Mouse (Mus musculus) lung, adult 2 months (tissue): ENCODE measurements around the gene Stab2. TPM values are rescaled to one million over a fixed set of nuclear protein-coding genes. Genes with fewer than 3 reads are reported as not detected.

Experiments
- DNase-seq: peaks from one replicate; pipeline ENCODE4 v3.0.0; 2022
- H3K4me1 ChIP-seq: fragments of 200-500 bp; 2 replicates; pipeline ENCODE4 v1.6.1; 2011; ENCODE audit warnings: low read length; ENCODE audit not compliant: control insufficient read depth, insufficient read depth
- H3K4me3 ChIP-seq: fragments of 200-500 bp; replicated peaks from 2 replicates; pipeline ENCODE3; 2011; ENCODE audit warnings: low read depth, mild to moderate bottlenecking, control low read depth, low read length; ENCODE audit errors: extremely low read depth
- CTCF ChIP-seq: fragments of 200-500 bp; IDR thresholded peaks from 2 replicates; pipeline ENCODE4 v1.5.1; 2011; ENCODE audit warnings: mild to moderate bottlenecking, low read length, control low read depth; ENCODE audit not compliant: insufficient read depth
- POLR2A ChIP-seq: fragments of 200-500 bp; IDR thresholded peaks from 2 replicates; pipeline ENCODE4 v1.6.1; 2011; ENCODE audit warnings: low read depth, mild to moderate bottlenecking, control low read depth, low read length, borderline replicate concordance; ENCODE audit errors: extremely low read depth
- WGBS: fragments of 180-500 bp; shearing (Covaris S2); methylation state at CpG from one replicate; pipeline ENCODE4 v1.1.7; 2018; 5-methylcytosine and 5-hydroxymethylcytosine counted together
- polyA plus RNA-seq: library from polyadenylated mRNA; depleted of rRNA; stranded (reverse); fragments of >200 nt; gene quantifications from 2 replicates; pipeline ENCODE4 v1.2.3, GENCODE M21; 2012

Gene Stab2
- polyA plus RNA-seq, 1 experiment = 0.88 TPM

DNA sequence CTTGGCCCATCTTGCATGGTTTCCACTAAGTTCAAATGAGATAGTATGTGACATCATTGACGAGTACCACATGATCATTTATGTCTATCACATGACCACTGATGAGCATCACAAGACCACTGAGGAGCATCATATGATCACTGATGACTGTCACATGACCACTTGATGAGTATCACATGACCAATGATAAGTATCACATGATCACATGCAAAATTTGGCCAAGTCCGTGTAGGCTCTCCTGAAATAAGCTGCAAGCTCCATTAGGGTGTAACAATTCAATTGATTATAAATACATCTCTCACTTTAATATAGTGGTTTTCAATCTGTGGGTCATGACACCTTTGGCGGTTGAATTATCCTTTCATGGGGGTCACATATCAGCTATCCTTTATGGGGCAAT, 52.5 kb downstream of the Stab2 start:
- no peak for TF ChIP-seq POLR2A
- TF ChIP-seq CTCF = no peak
- DNase-seq = no peak
- Histone ChIP-seq H3K4me1 (no peaks in the 10 kb centered on the region), H3K4me3 (no peak overlapping the region)
- 93% methylated on average over 3 of the region's 3 CpGs for WGBS

DNA sequence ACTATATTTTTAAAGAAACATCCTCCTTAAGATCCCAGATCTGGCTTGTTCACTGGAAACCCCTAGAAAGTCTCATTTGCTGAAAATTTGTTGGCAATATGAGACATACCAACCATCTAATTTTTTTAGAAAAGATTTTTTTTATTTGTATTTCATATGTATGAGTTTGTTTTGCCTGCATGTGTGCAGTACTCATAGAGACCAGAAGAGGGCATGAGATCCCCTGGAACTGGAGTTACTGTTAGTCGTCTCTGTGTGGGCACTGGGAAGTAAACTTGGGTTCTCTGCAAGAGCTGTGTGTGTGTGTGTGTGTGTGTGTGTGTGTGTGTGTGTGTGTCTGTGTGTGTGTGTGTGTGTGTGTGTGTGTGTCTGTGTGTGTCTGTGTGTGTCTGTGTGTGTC, 55.1 kb downstream of the Stab2 start:
- Histone ChIP-seq H3K4me1 (no peaks in the 10 kb centered on the region), H3K4me3 (no peak overlapping the region)
- TF ChIP-seq POLR2A (no peak), CTCF (no peak)
- 65% methylated on average over 1 of the region's 1 CpGs for WGBS
- no peak for DNase-seq

DNA sequence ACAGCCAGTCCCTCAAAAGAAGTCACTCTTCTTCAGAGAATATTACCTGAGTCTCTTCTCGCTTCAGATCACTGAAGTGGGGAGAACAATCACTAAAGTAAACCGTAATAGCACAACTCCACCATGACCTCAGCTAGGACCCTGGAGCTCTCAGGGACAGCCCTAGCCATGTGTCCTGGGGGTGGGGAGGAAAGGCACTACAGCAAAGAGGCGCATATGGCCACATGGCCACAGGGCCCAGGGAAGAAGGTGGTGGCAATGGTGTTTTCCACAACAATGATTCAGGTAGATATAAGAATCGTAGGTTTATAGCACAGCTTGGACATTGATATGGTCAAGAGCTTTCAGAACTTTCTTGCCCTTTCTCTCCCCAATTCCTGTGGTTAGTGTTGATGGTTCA, 57.0 kb downstream of the Stab2 start:
- DNase-seq = no peak
- 86% methylated on average over 4 of the region's 4 CpGs for WGBS
- H3K4me1 ChIP-seq = no peaks in the 10 kb centered on the region
- TF ChIP-seq POLR2A (no peak), CTCF (no peak)
- no peak overlapping the region for H3K4me3 ChIP-seq

DNA sequence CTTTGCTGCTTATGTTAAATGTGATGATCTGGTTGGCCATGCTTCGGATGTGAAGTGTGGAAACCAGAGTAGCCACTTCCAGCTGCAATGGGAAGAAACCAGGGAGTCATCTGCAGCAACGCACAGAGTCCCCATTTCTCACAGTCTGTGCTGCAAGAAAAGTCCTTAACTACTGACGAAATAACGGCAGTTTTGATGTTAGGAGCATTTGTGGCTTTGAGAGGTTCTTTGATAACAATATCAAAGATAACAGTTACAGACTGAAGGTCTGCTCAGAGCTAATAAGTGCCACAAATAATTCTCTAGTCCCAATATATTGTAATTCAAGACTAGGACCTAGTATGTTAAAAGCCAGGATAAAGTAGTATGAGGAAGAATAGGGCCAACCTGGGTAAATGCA, 57.9 kb downstream of the Stab2 start:
- no peak for TF ChIP-seq POLR2A
- no peak for TF ChIP-seq CTCF
- H3K4me1 ChIP-seq = no peaks in the 10 kb centered on the region
- H3K4me3 ChIP-seq = no peak overlapping the region
- no peak for DNase-seq
- WGBS = 75% methylated on average over 4 of the region's 4 CpGs

DNA sequence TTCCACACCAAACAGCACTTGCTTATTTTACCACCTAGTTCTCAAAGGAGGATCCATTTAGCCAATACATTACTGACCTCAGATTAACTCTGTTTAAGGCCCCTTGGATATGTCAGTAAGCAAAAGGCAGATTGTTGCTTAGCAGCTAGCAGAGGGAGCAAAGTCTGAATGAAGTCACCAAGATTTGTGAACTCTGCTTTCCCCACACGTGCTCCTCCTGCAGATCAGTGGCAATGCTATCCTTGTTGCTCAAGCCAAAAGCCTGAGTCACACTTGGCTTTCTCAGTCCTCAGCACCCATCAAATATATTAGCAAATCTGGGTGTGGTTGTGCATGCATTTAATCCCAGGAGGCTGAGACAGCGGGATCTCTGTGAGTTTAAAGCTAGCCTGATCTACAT, 60.3 kb downstream of the Stab2 start:
- H3K4me3 ChIP-seq = no peak overlapping the region

DNA sequence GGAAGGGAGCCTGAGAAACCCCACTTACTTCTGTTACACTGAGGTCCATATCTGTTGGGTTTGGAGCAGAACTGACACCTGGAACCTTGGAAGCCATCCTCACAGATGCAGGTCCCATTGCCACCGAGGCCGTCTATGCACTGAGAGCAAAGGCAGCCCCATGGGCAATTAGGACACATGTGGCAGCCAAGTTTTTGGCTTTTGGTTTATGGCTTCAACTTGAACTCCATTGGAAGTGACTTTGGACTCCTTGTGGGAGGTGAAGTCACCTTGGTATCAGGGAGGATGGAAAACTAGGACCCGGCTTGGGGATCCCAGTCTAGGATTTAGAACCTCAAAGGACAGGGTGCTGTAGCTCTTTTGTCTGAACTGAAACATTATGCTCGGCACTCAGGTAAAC, 67.2 kb downstream of the Stab2 start:
- H3K4me3 ChIP-seq = no peak overlapping the region
- WGBS = 95% methylated on average over 4 of the region's 4 CpGs
- TF ChIP-seq CTCF = no peak
- no peak for TF ChIP-seq POLR2A
- no peak for DNase-seq
- H3K4me1 ChIP-seq = no peaks in the 10 kb centered on the region

More for the DNA sequence above, 60.3 kb downstream of the Stab2 start:
- no peak for TF ChIP-seq CTCF
- TF ChIP-seq POLR2A = no peak
- DNase-seq = no peak
- no peaks in the 10 kb centered on the region for H3K4me1 ChIP-seq
- WGBS = 62% methylated on average over 2 of the region's 2 CpGs

DNA sequence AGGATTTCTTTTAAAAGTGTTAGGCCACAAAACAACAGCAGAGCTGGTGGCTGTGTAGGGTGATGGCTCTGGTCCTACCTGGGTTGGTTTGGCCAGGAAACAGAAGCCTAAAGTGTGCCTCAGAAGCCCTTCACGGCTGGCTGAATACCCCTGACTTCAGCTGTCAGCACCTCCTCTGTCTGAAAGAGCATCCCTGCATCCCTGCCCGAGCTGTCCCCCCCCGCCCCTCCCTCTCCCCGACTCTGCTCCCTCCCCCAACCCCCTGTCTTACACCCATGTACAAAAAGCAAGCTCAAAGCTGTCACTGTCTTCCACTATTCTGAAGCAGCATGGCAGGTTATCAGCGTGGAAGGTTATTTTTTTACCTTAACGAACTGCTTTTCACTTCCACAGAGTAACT, 73.4 kb downstream of the Stab2 start:
- H3K4me1 ChIP-seq = 0 out of 2 replicates have a peak, but pooled peaks cover 2% of the 10 kb centered on the region
- TF ChIP-seq POLR2A (no peak), CTCF (no peak)
- 47% methylated on average over 6 of the region's 6 CpGs for WGBS
- no peak overlapping the region for H3K4me3 ChIP-seq
- DNase-seq = no peak

DNA sequence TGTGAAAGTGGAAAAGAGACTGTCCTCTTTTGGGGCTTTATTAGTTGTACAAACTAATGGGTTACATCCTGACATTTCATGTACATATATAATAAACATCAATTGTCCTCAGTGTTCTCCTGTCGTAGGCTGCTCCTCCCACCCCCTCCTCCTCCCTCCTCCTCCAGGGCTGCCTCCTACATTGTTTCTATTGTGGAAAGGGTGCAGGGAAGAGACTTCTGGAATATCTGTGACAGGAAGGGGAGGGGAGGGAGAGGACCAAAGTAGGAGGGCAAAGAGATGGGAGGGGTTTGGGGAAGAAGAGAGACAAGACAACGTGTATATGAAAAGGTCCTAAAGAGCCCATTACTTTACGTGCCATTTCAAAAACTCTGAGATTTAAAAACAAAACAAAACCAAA, 73.9 kb downstream of the Stab2 start:
- Histone ChIP-seq H3K4me3 (no peak overlapping the region), H3K4me1 (0 out of 2 replicates have a peak, but pooled peaks cover 2% of the 10 kb centered on the region)
- no peak for TF ChIP-seq CTCF
- no peak for TF ChIP-seq POLR2A
- no peak for DNase-seq
- 19% methylated on average over 3 of the region's 3 CpGs for WGBS

DNA sequence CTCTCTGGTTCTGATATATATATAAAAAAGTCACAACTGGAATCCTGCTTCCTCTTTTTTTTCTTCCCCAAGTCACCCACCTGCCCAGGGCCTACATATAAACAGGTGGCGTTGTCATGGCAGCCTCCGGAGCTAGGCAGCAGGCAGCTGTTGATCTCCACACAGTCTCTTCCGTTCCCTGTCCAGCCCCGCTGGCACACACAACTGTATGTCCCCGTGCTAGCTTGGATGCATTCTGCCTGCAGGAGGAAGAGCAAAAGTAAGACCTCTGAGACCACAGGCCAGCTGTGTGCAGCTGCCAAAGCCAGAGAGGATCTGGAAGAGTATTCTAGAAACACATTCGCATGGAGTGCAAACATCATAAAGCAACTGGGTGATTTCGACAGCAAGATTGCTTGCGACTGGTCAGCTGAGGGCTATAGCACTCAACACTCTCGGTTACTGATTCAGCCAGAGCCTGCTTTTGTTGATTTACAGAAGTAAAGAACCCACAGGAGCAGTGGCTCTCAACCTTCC, 74.6 kb downstream of the Stab2 start:
- 32% methylated on average over 9 of the region's 9 CpGs for WGBS
- no peak for TF ChIP-seq CTCF
- no peak for TF ChIP-seq POLR2A
- Histone ChIP-seq H3K4me1 (0 out of 2 replicates have a peak, but pooled peaks cover 2% of the 10 kb centered on the region), H3K4me3 (no peak overlapping the region)
- peak; percentile 12 for DNase-seq

DNA sequence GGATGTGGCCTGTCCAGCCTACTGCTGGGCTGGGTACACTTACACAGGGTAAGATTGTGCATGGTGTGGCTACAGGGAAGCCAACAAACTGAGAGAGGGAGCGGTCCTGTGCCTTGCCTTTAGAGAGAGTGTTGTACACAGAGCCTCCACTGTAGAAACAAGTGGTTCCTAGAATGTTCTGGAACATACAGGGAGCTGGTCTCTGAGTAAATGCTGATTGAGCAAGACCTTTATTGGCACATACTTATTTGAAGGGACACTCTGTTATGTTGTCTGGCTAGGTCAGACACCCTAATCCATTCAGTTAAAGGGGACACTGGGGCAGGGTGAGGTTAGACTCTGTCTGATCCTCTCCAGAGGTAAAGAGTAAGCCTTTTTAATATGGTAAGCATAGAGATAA, 84.2 kb downstream of the Stab2 start:
- H3K4me1 ChIP-seq = no peaks in the 10 kb centered on the region
- 61% methylated on average over 1 of the region's 1 CpGs for WGBS
- TF ChIP-seq CTCF = no peak
- no peak for TF ChIP-seq POLR2A
- no peak for DNase-seq
- no peak overlapping the region for H3K4me3 ChIP-seq
